Mouse (Mus musculus): ENCODE data around the gene Prkrip1. TPM values are rescaled to one million over a fixed set of nuclear protein-coding genes. Genes with fewer than 3 reads are reported as not detected.

Gene Prkrip1
- polyA plus RNA-seq, 1 experiment from 2014 or later, result 45.2 TPM

- H3K36me3 ChIP-seq, result peaks cover 5% of the 10 kb centered on the region
- H3K9me3 ChIP-seq, result no peaks in the 10 kb centered on the region
- peak; percentile 25; the same call in 1 of the 2 replicates for ATAC-seq (ENCODE audit: insufficient number of reproducible peaks, low FRiP score, low TSS enrichment, low read depth)
- H3K4me2 ChIP-seq, result no peak overlapping the region
- no peak overlapping the region for H3K27ac ChIP-seq
- H3K4me1 ChIP-seq, result peaks cover 12% of the 10 kb centered on the region
- H3K27me3 ChIP-seq, result no peaks in the 10 kb centered on the region
- no peak overlapping the region for H3K9ac ChIP-seq
- WGBS, result 25% methylated on average over 7 of the region's 7 CpGs
- no peak overlapping the region for H3K4me3 ChIP-seq
Measured at GRCm38 (mm10) chr5:136201832-136202231, 3.1 kb upstream of the Prkrip1 start.

- Histone ChIP-seq H3K9ac (peak overlapping the region; percentile 23; the same call in 1 of the 2 replicates), H3K9me3 (no peaks in the 10 kb centered on the region), H3K36me3 (peaks cover 28% of the 10 kb centered on the region), H3K27me3 (no peaks in the 10 kb centered on the region), H3K4me2 (peak overlapping the region; percentile 81), H3K27ac (no peak overlapping the region; the same call in 1 of the 2 replicates), H3K4me3 (peak overlapping the region; percentile 98), H3K4me1 (peaks cover 12% of the 10 kb centered on the region)
- WGBS, result 28% methylated on average over 11 of the region's 11 CpGs
- ATAC-seq (ENCODE audit: insufficient number of reproducible peaks, low FRiP score, low TSS enrichment, low read depth), result no peak
Measured at GRCm38 (mm10) chr5:136199526-136199925, 763 bp upstream of the Prkrip1 start.

- H3K4me1 ChIP-seq, result no peaks in the 10 kb centered on the region
- no peaks in the 10 kb centered on the region for H3K27me3 ChIP-seq
- H3K36me3 ChIP-seq, result peaks cover 94% of the 10 kb centered on the region
- H3K4me2 ChIP-seq, result no peak overlapping the region
- no peak for ATAC-seq (ENCODE audit: insufficient number of reproducible peaks, low FRiP score, low TSS enrichment, low read depth)
- no peak overlapping the region for H3K9ac ChIP-seq
- H3K9me3 ChIP-seq, result no peaks in the 10 kb centered on the region
- H3K4me3 ChIP-seq, result no peak overlapping the region
- H3K27ac ChIP-seq, result no peak overlapping the region
- WGBS, result 85% methylated on average over 7 of the region's 7 CpGs
Measured at GRCm38 (mm10) chr5:136191870-136192269, 6.9 kb downstream of the Prkrip1 start.

GRCm38 (mm10) chr5:136186723-136187122 is 12.0 kb downstream of the Prkrip1 start:
- Histone ChIP-seq H3K4me1 (no peaks in the 10 kb centered on the region), H3K27ac (no peak overlapping the region), H3K4me3 (no peak overlapping the region), H3K9me3 (no peaks in the 10 kb centered on the region), H3K27me3 (no peaks in the 10 kb centered on the region), H3K36me3 (peaks cover 84% of the 10 kb centered on the region), H3K4me2 (no peak overlapping the region), H3K9ac (no peak overlapping the region)
- 41% methylated on average over 4 of the region's 4 CpGs for whole genome bisulfite sequencing
- ATAC-seq (ENCODE audit: insufficient number of reproducible peaks, low FRiP score, low TSS enrichment, low read depth), result no peak

DNA sequence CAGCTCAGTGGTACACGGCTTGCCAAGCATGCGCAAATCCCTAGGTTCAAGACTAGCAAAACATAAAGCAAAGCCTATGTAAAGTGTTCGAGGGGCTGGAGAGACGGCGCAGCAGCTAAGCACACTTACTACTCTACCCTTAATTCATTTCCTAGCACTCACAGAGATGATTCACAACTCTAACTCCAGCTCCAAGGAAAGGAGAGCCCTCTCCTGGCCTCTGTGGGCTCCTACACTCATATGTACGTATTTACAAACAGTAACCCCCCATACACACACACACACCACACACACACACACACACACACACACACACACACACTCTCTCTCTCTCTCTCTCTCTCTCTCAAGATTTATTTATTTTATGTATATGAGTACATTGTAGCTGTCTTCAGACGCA is 15.0 kb downstream of the Prkrip1 start:
- no peak overlapping the region for H3K9ac ChIP-seq
- H3K4me2 ChIP-seq, result no peak overlapping the region
- no peak overlapping the region for H3K27ac ChIP-seq
- 88% methylated on average over 7 of the region's 7 CpGs for WGBS
- no peaks in the 10 kb centered on the region for H3K4me1 ChIP-seq
- no peaks in the 10 kb centered on the region for H3K27me3 ChIP-seq
- H3K9me3 ChIP-seq, result no peaks in the 10 kb centered on the region
- no peak for ATAC-seq (ENCODE audit: insufficient number of reproducible peaks, low FRiP score, low TSS enrichment, low read depth)
- peaks cover 87% of the 10 kb centered on the region for H3K36me3 ChIP-seq
- no peak overlapping the region for H3K4me3 ChIP-seq

DNA sequence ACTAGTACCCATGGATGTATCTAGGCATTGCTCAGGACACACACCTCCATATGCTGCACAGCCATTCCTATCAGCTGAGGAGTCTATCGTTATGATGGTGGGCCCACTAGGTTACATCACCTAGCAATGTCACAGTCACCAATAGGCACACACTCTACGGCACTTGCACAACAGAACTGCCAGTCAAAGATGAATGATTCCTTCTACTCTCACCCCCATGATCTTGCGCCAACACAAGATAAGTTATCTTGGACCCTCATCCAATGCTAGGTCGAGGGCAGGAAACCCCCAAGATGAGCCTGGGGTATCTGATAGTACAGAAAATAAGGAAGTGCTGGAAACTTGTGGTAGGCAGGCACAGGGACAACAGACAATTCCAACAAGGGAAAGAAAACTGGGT is 15.9 kb downstream of the Prkrip1 start:
- WGBS, result 92% methylated on average over 4 of the region's 4 CpGs
- Histone ChIP-seq H3K4me3 (no peak overlapping the region), H3K4me2 (no peak overlapping the region), H3K9me3 (no peaks in the 10 kb centered on the region), H3K9ac (no peak overlapping the region), H3K27me3 (no peaks in the 10 kb centered on the region), H3K36me3 (peaks cover 86% of the 10 kb centered on the region), H3K4me1 (no peaks in the 10 kb centered on the region), H3K27ac (no peak overlapping the region)
- ATAC-seq (ENCODE audit: insufficient number of reproducible peaks, low FRiP score, low TSS enrichment, low read depth), result no peak

DNA sequence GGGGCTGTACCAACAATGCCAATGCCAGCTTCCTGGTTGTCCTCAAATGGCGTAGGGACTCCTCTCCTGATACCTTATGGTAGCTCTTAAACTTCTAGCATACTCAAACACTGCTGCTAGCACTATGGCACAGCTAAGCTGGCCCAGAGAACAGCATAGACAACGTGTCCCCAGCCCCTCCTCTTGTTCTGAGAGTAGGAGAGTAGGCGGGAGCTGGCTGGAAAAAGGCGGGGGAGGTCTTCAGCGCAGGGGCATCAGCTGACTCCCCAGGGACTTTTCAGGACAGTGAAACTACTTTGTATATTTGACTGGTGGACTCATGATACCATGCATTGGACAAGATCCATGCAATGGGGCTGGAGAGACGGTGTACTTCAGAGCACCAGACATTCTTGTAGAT is 16.7 kb downstream of the Prkrip1 start:
- no peak for ATAC-seq (ENCODE audit: insufficient number of reproducible peaks, low FRiP score, low TSS enrichment, low read depth)
- Histone ChIP-seq H3K36me3 (peaks cover 87% of the 10 kb centered on the region), H3K4me2 (no peak overlapping the region), H3K4me1 (no peaks in the 10 kb centered on the region), H3K27ac (no peak overlapping the region), H3K9ac (no peak overlapping the region), H3K4me3 (no peak overlapping the region), H3K9me3 (no peaks in the 10 kb centered on the region), H3K27me3 (no peaks in the 10 kb centered on the region)
- 93% methylated on average over 6 of the region's 6 CpGs for WGBS

DNA sequence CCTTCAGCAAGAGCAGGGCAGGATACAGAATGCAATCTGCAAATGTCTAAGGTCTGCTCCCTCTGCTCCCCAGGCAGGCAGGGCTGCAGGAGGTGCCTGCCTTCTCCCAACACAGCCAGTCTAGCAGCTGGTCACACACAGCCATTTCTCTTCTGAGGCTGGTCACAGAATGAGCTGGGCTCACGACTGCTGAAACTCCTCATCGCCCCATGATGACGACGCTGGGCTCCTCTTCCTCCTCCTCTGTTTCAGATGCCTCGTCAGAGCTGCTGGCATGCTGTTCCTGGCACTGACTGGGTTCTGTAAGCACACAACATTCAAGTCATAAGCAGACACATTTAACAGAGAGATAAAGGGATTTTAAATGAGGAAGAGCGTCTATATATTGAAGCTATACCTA is 17.6 kb downstream of the Prkrip1 start:
- Histone ChIP-seq H3K4me1 (no peaks in the 10 kb centered on the region), H3K9ac (no peak overlapping the region), H3K27ac (no peak overlapping the region), H3K4me2 (no peak overlapping the region), H3K9me3 (no peaks in the 10 kb centered on the region), H3K4me3 (no peak overlapping the region), H3K36me3 (peaks cover 83% of the 10 kb centered on the region), H3K27me3 (no peaks in the 10 kb centered on the region)
- 88% methylated on average over 6 of the region's 6 CpGs for WGBS
- ATAC-seq (ENCODE audit: insufficient number of reproducible peaks, low FRiP score, low TSS enrichment, low read depth), result no peak

DNA sequence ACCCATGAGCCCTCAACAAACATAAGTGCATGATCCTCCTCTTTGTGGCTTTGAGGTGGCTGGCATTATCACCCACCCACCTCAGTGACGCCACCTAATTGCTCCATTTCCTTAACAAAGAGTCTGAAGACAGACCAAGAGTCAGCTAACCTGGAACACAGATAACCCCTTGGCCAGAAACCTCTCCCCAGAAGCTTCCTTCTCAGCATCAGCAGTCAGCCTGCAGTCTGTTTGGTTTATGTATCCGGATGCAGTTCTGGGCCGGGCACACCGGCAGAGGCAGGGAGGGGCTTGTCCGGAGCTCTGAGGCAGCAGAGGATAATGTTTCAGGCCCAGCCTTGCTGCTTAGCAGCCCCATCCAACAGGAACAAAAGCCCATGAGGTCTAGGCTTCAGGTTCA is 19.2 kb downstream of the Prkrip1 start:
- H3K9me3 ChIP-seq, result no peaks in the 10 kb centered on the region
- no peaks in the 10 kb centered on the region for H3K27me3 ChIP-seq
- H3K4me1 ChIP-seq, result no peaks in the 10 kb centered on the region
- no peak overlapping the region for H3K9ac ChIP-seq
- H3K27ac ChIP-seq, result no peak overlapping the region
- no peak overlapping the region for H3K4me3 ChIP-seq
- WGBS, result 69% methylated on average over 5 of the region's 5 CpGs
- no peak overlapping the region for H3K4me2 ChIP-seq
- peaks cover 69% of the 10 kb centered on the region for H3K36me3 ChIP-seq
- no peak for ATAC-seq (ENCODE audit: insufficient number of reproducible peaks, low FRiP score, low TSS enrichment, low read depth)

DNA sequence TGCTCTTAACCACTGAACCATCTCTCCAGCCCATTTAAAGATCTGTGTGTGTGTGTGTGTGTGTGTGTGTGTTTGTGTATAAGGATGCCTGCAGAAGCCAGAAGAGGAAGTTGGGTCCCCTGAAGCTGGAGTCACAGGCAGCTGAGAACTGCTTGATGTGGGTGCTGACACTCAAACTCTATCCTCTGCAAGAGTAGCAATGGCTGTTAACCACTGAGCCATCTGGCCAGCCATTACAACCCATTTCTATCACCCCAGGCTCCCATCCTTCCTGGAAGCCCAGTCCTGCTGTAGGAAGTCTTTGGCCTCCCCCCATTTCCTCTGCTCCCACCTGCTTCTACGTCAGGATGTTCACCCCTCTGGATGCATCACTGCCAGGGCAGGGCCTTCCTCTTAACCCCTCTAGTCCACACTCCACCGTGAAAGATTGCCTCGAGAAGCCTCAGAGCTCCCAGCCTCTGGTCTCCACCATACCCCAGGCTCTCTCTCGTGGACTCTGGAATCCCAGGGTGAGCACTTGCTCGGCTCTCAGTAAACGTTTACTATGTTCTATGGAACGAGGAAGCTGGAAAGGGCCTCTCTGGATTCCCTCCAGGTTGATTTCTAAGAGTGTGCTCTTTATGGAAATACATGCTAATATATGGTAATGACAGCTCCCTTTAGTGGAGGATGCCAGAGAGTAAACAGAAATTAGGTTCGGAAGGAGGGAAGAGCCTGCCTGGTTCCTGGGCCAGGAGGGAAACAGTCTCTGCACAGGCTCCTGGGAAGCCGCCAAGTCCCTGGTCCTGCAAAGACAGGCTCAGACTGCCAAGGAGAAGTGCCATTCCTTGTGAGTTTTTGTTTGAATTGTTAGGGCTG is 24.9 kb downstream of the Prkrip1 start:
- Histone ChIP-seq H3K27ac (peak overlapping the region; percentile 27; the same call in 1 of the 2 replicates), H3K27me3 (no peaks in the 10 kb centered on the region), H3K4me3 (no peak overlapping the region), H3K4me1 (peaks cover 32% of the 10 kb centered on the region), H3K9me3 (no peaks in the 10 kb centered on the region), H3K36me3 (peaks cover 15% of the 10 kb centered on the region), H3K9ac (no peak overlapping the region), H3K4me2 (no peak overlapping the region)
- 38% methylated on average over 9 of the region's 9 CpGs for WGBS
- ATAC-seq (ENCODE audit: insufficient number of reproducible peaks, low FRiP score, low TSS enrichment, low read depth), result no peak

- Histone ChIP-seq H3K4me3 (no peak overlapping the region), H3K9ac (no peak overlapping the region), H3K9me3 (no peaks in the 10 kb centered on the region), H3K4me1 (peaks cover 32% of the 10 kb centered on the region), H3K27me3 (no peaks in the 10 kb centered on the region), H3K36me3 (peaks cover 7% of the 10 kb centered on the region), H3K4me2 (no peak overlapping the region), H3K27ac (no peak overlapping the region)
- 75% methylated on average over 9 of the region's 9 CpGs for WGBS
- no peak for ATAC-seq (ENCODE audit: insufficient number of reproducible peaks, low FRiP score, low TSS enrichment, low read depth)
Measured at GRCm38 (mm10) chr5:136172939-136173338, 25.8 kb downstream of the Prkrip1 start.

- Histone ChIP-seq H3K9me3 (no peaks in the 10 kb centered on the region), H3K27ac (peak overlapping the region; percentile 68), H3K9ac (no peak overlapping the region), H3K4me3 (peak overlapping the region; percentile 53), H3K4me2 (peak overlapping the region; percentile 90), H3K36me3 (no peaks in the 10 kb centered on the region), H3K4me1 (peaks cover 32% of the 10 kb centered on the region), H3K27me3 (no peaks in the 10 kb centered on the region)
- ATAC-seq (ENCODE audit: insufficient number of reproducible peaks, low FRiP score, low TSS enrichment, low read depth), result no peak
- 27% methylated on average over 17 of the region's 17 CpGs for WGBS
Measured at GRCm38 (mm10) chr5:136171363-136172341, 27.1 kb downstream of the Prkrip1 start.

Data from limb, embryonic 15.5 days (tissue).